Mouse (Mus musculus): ENCODE results near the gene Ltbp4.

Ltbp4 gene

DNA sequence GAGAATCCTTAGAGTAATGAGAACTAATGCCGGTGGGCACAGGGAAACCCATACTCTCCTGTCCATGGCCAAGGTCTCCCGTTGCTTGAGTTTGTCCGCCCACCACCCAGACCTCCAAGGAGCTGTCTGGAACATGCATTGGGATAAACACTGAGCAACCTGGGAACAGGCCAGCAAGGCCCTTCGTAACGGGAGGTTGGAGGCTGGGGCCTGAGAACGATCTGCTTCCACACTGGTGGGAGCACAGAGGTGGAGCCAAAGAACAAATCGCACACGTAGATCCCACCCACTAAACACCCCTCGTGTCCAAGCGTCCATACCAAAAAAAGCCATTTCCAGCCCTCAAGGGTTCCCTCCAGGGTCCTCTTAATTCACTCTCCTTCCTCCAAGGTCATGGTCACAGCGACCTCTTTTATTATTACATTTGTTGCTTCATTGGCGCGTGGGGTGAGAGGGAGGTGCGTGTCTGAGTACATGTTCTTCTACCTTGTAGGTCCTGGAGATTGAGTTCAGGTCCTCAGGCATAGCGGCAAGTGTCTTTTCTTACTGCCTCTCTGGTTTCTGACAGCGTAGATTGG, 39.4 kb downstream of the Ltbp4 start:
- peak; percentile 35 to 52 for DNase-seq

DNA sequence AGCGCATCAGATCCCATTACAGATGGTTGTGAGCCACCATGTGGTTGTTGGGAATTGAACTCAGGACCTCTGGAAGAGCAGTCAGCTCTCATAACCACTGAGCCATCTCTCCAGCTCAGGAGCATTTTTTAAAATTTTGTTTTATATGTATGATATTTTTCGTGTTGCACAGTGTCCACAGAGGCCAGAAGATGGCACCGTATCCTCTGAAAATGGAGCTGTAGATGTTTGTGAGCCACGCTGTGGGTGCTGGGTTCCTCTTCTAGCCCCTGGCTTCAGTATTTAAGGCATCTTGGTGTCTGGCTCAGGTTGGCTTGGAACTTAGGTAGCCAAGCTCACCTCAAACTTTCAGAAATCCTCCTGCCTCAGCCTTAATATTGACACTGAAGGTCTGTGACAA, 41.0 kb downstream of the Ltbp4 start:
- DNase-seq, result no peak

DNA sequence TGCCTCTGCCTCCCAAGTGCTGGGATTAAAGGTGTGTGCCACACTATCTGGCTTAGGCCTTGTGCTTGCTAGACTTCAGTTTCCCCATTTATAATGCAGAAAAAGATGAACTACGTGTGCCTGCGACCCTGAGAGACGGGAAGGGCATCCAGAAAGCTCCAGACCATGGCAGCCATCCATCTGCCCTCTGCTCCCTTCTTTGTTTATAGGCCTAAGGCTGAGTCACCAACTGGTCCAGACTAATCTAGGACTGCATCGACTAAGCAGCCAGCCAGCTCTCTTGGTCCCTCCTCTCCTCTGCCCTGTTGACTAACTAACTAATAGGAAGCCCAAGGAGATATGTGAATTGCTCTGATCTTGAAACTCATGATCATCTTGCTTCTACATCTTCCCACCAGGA, 41.5 kb downstream of the Ltbp4 start:
- no peak for DNase-seq

DNA sequence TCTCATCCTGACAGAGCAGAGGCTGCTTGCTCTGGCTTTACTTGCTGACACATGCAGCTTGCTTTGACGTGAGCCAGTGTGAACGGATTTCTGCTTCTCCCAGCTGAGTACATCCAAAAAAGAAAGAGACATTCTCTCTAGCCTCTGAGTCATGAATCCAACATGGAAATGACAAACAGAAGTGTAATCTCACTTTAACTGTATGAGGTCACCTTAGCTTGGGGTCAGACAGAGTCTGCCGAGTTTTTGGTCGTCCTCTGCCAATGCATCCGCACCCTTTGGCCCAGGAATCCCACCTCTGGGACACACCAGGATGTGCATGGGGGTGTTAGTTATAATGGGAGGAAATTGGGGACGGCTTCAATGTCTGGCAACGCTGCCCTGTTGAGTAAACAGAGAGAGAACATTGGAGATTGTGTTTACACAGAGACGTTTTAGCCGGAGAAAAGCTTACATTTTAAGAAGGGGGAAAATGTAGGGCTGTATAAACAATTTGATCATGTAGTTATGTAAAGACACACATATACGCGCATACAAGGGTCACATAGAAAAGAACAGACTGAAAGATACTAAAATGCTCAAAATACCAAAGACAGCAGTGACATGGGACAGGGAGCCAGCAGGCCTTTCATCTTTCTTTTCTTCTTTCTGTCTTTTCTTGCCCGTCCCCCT, 45.6 kb downstream of the Ltbp4 start:
- no peak for DNase-seq

DNA sequence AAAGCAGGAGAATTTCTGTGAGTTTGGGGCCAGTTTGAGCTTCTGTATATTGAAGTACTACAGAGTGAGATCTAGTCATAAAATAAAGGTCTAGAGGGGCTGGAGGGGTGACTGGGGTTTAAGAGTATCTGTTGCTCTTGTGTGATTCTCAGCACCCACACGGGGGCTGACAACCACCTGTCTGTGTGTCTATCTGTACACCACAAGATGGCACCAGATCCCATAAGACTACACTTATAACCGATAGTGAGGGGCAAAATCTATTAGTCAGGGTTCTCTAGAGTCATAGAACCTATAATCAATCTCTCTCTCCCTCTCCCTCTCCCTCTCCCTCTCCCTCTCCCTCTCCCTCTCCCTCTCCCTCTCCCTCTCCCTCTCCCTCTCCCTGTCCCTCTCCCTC, 46.9 kb downstream of the Ltbp4 start:
- DNase-seq, result no peak

DNA sequence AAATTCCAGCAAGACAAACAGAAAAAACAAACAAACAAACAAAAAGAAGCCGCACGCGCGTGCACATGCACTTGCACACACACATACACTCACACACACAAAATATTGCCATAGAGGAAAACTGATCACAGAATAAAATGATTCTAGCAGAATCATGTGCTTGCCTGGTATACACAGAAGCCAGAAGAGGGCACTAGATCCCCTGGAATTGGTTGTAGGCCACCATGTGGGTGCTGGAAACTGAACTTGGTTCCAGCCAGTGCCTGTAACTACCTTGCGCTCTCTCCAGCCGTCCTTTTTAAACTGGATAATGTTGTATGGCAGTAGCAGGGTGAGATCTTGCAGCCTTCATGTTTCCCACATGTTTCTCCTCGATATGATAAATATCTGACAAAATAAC, 48.8 kb downstream of the Ltbp4 start:
- DNase-seq, result no peak

DNA sequence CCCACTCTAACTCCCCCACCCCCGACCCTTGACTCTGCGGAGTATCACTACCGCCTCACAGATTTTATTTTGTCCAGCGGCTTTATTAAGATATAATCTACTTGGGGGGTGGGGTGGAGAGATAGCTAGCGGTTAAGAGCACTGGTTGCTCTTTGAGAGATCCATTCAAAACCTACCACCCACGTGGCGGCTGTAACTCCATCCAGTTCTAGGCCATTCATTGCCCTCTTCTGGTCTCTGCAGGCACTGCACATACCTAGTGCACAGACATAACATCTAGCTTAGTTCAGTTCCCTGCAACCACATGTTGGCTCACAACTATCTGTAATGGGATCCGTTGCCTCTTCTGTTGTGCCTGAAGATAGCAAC, 51.8 kb downstream of the Ltbp4 start:
- DNase-seq, result peak; percentile 84 to 85

DNA sequence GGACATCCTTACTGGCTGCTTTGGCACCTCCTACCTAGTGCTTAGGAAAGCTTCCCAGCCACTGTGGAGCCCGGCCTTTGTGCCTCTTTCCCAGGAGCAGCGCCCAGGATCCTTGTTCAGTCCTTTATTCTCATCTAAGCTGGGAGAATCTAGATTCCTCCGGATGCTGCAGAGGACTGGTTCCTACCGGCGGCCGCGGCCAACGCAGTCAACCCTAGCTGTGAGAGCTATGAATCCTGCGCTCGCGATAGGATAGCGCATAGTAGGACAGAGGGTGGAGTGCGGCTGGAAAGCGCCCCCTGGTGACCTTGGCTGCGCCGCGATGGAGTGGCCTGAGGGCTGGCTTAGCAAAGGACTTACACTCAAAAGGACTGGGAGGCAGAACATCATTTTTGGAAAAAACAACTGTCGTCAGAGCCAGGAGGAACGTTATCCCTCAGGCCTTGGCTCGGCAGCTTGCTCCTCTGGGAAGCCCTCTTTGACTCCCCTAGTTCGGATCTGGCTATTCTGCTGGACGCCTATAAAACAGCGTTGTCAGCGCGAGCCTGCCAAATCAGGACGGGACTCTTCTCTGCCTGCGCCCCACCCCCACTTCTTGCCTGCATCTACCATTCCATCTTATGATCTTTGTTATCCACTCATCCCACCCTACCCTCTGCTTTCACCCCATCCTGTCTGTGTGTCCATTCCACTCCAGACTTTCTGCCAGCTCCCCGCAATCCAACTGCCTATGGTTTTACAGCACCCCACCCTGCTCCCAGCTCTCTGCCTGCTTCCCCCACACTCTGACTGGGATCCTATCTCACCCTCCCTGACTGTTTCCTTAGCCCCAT, 52.4 kb downstream of the Ltbp4 start:
- DNase-seq, result peak; percentile 68

DNA sequence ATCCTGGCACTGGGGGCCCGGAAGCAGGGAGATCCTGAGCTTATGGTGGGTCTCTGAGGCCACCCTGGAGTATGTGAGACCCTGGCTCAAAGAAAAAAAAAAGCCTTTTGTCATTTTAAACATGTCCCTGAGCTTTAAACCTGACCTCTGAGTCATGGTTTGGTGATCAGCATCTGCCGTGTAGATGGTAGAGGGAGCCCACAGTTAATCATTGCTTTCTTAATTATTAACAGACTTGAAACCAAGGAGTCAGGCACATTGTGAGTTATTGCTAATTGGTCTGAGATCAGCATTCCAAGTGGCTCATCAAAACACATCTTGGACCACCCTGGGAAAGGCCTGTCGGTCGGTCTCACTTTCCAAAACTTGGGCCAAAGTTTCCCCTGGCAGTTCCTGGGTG, 55.3 kb downstream of the Ltbp4 start:
- no peak for DNase-seq

DNA sequence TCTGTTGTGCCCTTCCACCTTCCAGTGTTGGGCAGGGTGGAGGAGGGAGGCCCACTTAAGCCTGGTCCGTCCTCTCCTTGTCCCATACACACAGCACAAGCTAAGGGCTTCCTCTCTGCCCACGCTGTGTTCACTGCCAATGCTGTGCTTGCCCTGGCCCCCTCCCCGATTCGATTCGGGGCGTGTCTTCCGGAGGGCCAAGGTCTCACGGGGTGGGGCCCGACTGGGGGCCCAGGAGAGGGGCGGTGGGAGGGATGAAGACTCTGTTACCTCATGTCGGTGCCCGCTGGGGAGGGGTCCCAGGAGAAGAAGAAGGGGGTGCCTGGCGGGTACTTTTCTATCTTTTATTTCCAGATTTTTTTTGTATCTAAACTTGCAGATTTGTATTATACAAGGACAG, 55.8 kb downstream of the Ltbp4 start:
- DNase-seq, result no peak

DNA sequence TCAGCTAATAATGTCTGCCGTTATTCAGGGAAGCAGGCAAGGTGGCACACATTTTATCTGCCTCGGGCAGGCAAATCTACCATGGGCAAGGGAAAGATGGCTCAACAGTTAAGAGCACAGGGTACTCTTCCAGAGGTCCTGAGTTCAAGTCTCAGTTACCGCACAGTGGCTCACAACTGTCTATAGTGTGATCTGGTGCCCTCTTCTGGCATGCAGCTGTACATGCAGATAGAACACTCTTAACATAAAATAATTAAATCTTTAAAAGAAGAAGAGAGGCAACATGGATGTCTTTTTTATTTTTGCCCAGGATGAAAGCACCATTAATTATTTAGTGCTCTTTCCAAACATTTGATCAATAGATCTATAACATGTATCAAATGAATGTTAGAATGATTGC, 60.3 kb downstream of the Ltbp4 start:
- DNase-seq, result peak; percentile 37 to 47

DNA sequence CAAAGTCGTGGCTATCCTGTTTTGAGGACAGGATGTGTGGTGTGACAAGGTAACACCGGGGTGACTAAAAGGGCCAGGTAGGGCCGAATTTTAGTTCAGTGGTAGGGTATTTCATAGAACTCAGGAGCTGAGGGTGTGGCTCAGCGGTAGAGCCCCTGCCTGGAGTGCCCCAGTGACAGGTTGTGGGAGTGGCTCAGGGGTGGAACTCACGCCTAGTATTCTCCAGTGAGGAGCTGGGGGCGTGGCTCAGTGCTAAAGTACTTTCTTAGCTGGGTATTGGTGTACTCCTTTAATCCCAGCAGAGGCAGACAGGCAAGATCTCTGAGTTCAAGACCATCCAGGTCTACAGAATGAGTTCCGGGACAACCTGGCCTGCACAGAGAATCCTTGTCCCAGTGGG, 61.5 kb downstream of the Ltbp4 start:
- DNase-seq, result no peak

DNA sequence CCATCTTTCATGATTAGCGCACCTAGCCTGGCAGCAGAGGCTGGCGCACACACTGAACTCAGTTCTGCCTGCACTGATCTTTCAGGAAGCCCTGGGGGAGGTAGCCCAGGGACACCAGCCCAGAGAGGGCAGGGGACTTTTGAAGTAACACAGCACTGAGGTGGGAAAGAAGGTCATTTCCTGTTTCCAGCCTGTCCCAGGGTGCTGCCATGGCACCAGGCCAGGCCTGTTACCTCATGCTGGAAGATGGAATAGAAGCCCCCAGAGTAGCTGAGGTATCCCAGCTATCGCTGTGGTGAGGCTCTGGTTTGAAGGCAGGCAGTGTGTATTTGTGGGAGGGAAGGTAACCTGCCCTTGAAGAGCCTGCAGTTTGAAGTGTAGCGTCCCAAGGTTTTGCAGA, 62.6 kb downstream of the Ltbp4 start:
- peak in 1 of 2 experiments; percentile 28 for DNase-seq

DNA sequence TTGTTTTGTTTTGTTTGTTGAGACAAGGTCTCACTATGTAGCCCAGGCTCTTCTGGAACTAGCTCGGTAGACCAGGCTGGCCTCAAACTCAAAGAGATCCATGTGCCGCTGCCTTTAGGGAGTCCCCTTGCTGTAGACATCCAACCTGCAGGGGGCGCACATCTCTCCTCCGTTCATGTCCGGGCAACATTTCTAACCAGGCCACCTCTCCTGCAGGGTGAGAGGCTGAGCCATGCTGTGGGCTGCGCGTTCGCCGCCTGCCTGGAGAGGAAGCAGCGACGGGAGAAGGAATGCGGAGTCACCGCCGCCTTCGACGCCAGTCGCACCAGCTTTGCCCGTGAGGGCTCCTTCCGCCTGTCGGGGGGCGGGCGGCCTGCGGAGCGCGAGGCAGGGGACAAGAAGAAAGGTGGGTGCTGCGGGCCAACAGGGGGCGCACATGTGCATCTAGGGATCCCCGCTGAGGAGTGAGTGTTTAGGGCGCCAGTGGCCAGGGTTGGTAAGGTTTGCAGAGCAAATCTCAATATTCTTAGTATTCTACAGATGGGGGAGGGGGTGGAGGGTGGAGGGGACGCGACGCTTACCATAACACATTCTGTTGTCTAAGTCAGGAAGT, 63.6 kb downstream of the Ltbp4 start:
- peak; percentile 65 to 75 for DNase-seq

DNA sequence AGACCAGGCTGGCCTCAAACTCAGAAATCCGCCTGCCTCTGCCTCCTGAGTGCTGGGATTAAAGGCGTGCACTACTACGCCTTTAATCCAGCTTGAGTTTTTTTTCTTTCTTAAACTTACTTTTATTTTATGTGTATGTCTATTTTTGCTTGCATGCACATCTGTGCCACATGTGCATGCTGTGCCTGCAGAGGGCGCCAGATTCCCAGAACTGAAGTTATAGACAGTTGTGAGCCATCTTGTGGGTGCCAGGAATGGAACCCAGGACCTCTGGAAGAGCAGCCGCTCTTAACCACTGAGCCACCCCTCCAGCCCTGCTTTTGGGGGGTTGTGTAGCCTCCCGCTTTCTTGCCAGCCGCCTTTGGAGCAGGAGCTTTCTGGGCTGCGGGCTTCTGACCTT, 66.1 kb downstream of the Ltbp4 start:
- DNase-seq, result no peak

DNA sequence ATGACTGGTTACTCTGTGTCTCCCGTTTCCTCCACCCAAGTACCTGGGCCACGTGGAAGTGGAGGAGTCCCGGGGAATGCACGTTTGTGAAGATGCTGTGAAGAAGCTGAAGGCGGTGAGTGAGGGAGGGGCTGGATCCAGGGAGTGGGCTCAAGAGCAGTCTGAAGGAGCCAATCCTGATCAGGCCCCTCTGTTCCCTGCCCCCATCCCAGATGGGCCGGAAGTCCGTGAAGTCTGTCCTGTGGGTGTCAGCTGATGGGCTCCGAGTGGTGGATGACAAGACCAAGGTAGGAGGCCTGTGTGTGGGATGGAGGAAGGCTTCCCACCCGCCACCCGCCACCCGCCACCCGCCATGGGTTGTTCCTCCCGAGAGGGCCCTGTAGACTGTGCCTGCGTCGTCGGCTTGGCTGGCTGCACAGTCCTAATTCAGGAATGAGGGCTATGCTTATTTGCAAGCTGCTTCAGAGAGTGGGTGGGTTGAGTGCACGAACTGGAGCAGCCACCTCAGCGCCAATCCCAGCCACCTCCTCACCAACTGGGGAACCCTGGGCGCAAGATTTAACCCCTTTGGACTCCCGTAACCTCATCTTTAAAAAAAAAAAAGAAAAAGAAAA, 70.9 kb downstream of the Ltbp4 start:
- DNase-seq, result no peak

DNA sequence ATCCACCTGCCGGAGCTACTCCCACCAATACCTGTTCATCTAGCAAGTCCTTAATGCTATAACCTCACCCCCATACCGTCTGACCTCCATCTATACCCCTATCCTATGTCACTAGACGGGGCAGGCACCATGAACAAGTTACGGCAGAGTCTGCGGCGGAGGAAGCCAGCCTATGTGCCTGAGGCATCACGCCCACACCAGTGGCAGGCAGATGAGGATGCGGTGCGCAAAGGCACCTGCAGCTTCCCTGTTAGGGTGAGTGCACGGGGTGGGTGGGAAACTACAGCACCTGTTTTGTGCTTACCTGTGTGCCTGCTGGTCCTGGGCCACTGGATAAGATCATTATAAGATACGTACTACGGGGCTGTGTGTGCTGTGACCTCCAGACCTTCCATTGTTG, 72.7 kb downstream of the Ltbp4 start:
- DNase-seq, result no peak

DNA sequence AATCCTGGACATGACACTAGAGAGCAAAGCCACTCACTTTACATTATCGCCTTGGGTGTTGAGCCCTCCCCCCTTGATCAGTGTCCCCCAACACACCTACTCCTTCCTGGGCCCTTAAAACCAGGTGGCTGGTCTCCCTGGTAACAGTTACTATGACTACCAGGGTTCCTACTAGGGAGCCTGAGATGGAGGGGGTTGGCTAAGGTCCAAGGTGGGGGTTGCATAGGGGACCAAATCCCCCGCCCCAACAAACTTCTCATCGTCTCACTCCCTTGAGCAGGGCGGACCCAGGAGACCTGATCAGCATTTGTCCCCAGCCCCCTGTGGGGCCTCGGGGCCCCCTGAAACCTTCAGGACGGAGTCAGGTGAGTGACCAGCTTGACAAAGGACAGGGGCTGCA, 75.6 kb downstream of the Ltbp4 start:
- DNase-seq, result peak; percentile 60 to 64

DNA sequence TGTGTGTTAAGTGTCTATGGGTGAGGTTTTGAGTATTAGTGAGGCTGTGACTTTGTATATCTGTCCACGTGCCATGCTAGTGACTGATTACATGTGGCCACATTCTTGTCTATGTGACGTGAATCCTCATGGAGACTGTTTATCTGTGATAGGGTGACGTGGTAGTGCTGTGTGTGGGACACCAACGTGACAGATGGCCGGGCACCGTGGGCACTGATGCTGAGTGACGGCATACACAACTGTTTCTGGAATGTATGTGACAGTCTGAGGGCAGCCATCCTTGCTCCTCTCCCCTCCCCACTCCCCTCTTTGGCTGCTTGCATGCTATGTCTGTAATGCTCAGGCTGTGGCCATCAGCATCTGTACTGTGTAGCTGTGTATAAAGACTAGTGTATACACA, 76.6 kb downstream of the Ltbp4 start:
- DNase-seq, result peak; percentile 57 to 72

DNA sequence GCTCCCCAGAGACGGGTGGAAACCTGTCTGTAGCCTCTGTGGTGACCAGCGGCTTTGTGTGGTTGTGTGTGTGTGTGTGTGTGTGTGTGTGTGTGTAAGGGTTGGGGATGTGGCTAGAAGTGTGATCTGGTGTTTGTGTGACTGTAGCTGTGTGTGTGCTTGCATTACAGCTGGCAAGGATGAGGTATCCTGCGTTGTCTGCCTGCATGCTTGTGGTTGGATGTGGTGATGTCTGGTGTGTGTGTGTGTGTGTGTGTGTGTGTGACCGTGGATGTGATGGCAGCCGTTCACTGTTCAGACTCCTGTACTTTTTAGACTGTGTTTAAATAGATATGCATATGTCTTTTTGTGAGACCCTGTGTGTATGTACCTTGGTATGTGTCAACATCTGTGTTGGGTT, 77.7 kb downstream of the Ltbp4 start:
- peak; percentile 59 to 60 for DNase-seq

DNA sequence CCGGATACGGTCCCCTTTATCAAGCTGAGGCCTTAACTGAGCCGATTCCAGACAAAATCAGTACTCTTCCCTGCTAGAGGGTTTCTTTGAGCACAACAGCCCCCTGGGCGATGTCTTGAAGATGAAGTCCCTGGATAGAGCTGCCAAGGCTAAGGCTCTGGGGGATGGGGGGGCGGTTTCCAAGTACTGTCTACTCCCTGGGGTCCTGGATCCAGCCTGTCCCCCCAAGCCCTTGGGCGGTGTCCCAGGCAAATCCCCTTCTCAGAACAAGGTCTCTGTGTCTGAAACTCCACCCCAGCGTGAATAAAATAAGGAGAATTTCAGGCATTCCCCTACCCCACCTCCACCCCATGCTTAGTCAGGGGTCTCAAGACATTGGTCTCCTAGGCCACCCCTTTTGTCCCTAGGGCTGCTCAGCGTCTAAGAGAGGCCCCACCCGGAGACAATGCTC, 78.2 kb downstream of the Ltbp4 start:
- DNase-seq, result peak; percentile 76

DNA sequence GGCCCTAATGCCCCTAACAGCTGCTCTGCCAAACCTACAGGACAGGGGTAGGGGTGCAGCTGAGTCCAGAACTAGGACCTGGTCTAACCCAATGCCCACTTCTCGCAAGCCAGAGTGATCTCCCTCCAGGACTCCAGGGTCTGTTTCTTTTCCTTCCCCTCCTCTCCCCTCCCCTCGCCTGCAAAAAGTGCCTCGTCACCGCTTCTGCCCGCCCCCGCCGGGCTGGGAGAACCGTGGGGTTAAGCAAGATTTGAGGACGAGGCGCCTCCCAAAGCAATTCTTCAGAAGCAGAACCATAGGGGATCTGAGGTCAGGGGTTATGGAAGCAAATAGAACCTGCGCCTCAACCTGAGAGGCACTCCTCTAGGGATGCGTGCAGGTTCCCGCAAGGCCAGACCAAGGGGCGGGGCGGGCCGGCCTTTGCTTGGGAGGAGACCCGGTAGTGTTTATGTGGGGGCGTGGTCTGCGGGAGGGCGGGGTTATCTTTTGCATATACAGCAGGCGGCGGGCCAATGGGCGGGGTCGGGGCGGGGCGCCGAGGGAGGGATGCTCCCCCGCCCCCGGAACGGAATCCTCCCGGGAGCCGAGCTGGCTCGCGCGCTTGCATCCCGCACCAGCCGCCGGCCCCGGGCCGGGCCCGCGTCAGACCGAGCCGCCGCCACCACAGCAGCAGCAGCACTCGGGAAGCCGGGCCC, 79.1 kb downstream of the Ltbp4 start, which contains the start of gene Numbl:
TSS of gene Numbl (plus strand) at position 229 of the 695 bp plus-strand sequence.
- DNase-seq, result peak; percentile 99 to 100

DNA sequence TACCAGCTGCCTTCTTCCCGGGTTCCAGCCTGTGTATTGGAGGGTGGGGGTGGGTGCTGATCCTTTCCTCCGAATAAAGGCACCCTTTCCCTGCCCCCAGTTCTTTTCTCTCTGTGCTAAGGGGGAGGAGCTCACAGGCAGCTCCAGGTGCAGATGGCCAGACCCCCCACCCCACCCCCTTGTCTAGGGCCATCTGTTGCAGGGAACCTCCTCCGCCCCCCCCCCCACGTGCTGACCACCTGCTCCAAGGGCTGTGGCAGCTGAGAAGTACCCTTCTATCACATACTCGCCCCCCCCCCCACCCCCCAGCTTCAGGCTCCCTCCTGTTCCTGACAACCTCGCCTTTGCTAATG, 79.7 kb downstream of the Ltbp4 start:
- DNase-seq, result peak; percentile 95 to 97

All from cerebellum, postnatal 10 days (tissue).